8 mouse cellular contexts compared by ENCODE assay signal in the genomic region with DNA sequence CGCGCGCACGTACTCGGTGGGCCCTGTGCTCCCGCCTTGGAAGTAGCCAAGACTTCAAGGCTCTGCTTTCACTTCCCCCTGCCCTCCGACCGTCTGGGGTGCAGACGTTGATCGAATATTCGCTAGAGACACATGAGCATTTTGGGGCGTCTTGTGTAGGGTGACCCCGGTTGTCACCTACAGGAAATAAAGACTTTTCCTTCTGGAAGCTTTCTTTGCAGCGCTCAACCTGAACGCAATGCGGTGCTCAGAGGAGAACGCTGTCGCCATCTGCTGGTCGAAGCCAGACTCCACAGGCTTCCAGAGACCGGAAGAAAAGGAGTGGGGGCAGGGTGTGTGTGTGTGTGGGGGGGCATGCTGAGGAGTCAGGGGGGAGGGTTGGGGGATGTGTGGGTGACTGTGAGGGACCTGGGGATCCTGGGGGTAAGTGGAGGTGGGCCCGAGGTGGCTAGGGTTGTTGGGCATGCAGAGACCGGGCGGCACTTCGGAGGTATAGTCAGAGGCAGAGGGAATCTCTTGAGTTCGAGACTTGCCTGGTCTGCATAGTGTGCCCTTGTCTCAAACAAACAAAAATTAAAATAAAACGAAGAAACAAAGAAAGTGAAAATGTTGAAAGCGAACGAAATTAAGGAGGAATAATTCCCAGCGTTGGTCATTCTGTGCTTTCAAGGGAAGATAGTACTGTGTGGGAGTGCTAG. TPM values are rescaled to one million over a fixed set of nuclear protein-coding genes. Genes with fewer than 3 reads are reported as not detected.
A peak's percentile ranks its signal among the peaks of the same experiment; 100 is the strongest.
DNase-seq lines count a peak whose midpoint lies in the region; ATAC-seq and TF ChIP-seq lines count a peak whose summit lies in the region.

No protein-coding gene starts in this region.

- peak; percentile 84 to 85 for DNase-seq in B cell, adult 2 months
- peak; percentile 80 for DNase-seq in liver, embryonic 11.5 days (ENCODE audit: low spot score)
- peak; percentile 81 to 92 for DNase-seq in spleen, postnatal 4 days (ENCODE audit: low spot score in 2 of 2)

- ATAC-seq in embryonic facial prominence, embryonic 15.5 days (ENCODE audit: insufficient number of reproducible peaks, low FRiP score, low TSS enrichment, low read depth), result peak; percentile 59; the same call in 1 of the 2 replicates
- ATAC-seq in heart, embryonic 11.5 days (replicated peaks; ENCODE audit: insufficient number of reproducible peaks, low FRiP score, low TSS enrichment), result 0 out of 2 replicates have a peak, but pooled peaks have one; percentile 17
- peak; percentile 10; the same call in 1 of the 2 replicates for ATAC-seq in kidney, embryonic 15.5 days (replicated peaks; ENCODE audit: low FRiP score)
- peak; percentile 42 for ATAC-seq in liver, embryonic 11.5 days (replicated peaks; ENCODE audit: low FRiP score)

- H3ac ChIP-seq in myocyte (ENCODE audit: control insufficient read depth, insufficient read length), result no peak overlapping the region

- WGBS in embryonic facial prominence, embryonic 15.5 days, result 15% methylated on average over 29 of the region's 29 CpGs
- 18% methylated on average over 29 of the region's 29 CpGs for WGBS in heart, embryonic 11.5 days (ENCODE audit: insufficient replicate concordance)
- 18% methylated on average over 29 of the region's 29 CpGs for WGBS in kidney, embryonic 15.5 days
- WGBS in liver, embryonic 11.5 days, result 15% methylated on average over 29 of the region's 29 CpGs

- H3K4me2 ChIP-seq in embryonic facial prominence, embryonic 15.5 days (replicated peaks), result peak overlapping the region; percentile 60
- H3K4me2 ChIP-seq in heart, embryonic 11.5 days, result peak overlapping the region; percentile 64
- peak overlapping the region; percentile 84 for H3K4me2 ChIP-seq in kidney, embryonic 15.5 days
- peak overlapping the region; percentile 79 for H3K4me2 ChIP-seq in liver, embryonic 11.5 days
- H3K4me2 ChIP-seq in myocyte (ENCODE audit: low read depth), result peak overlapping the region; percentile 95

- TF ChIP-seq CTCF in bone marrow macrophage, adult 2 months (IDR thresholded peaks at IDR 0.05; ENCODE audit: low read depth, low read length), result peak; percentile 93

- H3K9me3 ChIP-seq in embryonic facial prominence, embryonic 15.5 days (replicated peaks), result 0 out of 2 replicates have a peak, but pooled peaks cover under 1% of the 10 kb centered on the region
- H3K9me3 ChIP-seq in heart, embryonic 11.5 days (replicated peaks; ENCODE audit: control insufficient read depth, low read length), result no peaks in the 10 kb centered on the region
- H3K9me3 ChIP-seq in kidney, embryonic 15.5 days (replicated peaks), result no peaks in the 10 kb centered on the region
- no peaks in the 10 kb centered on the region for H3K9me3 ChIP-seq in liver, embryonic 11.5 days (ENCODE audit: control insufficient read depth, low read length)

- no peaks in the 10 kb centered on the region for H3K79me2 ChIP-seq in myocyte (ENCODE audit: control insufficient read depth, insufficient read depth)

- H3K4me1 ChIP-seq in bone marrow macrophage, adult 2 months (ENCODE audit: control insufficient read depth, insufficient read depth, low read length), result peaks cover 35% of the 10 kb centered on the region
- peaks cover 49% of the 10 kb centered on the region for H3K4me1 ChIP-seq in embryonic facial prominence, embryonic 15.5 days
- peaks cover 15% of the 10 kb centered on the region for H3K4me1 ChIP-seq in heart, embryonic 11.5 days (ENCODE audit: control insufficient read depth, insufficient read depth, low read length)
- H3K4me1 ChIP-seq in kidney, embryonic 15.5 days, result peaks cover 53% of the 10 kb centered on the region
- H3K4me1 ChIP-seq in liver, embryonic 11.5 days (replicated peaks; ENCODE audit: control insufficient read depth, insufficient read depth, low read length), result peaks cover 23% of the 10 kb centered on the region

- peak overlapping the region; percentile 61 for H3K4me3 ChIP-seq in bone marrow macrophage, adult 2 months (ENCODE audit: insufficient read depth, low read length)
- peak overlapping the region; percentile 60 for H3K4me3 ChIP-seq in embryonic facial prominence, embryonic 15.5 days (replicated peaks)
- H3K4me3 ChIP-seq in heart, embryonic 11.5 days (ENCODE audit: low read depth, low read length), result peak overlapping the region; percentile 44
- H3K4me3 ChIP-seq in kidney, embryonic 15.5 days (replicated peaks), result peak overlapping the region; percentile 56
- H3K4me3 ChIP-seq in liver, embryonic 11.5 days (ENCODE audit: low read depth, low read length), result peak overlapping the region; percentile 46
- H3K4me3 ChIP-seq in myocyte, result peak overlapping the region; percentile 38

- peak overlapping the region; percentile 78 for H3K27ac ChIP-seq in bone marrow macrophage, adult 2 months (ENCODE audit: insufficient read depth, low read depth, low read length)
- H3K27ac ChIP-seq in embryonic facial prominence, embryonic 15.5 days (replicated peaks), result peak overlapping the region; percentile 93
- peak overlapping the region; percentile 70 for H3K27ac ChIP-seq in heart, embryonic 11.5 days (ENCODE audit: low read depth, low read length)
- H3K27ac ChIP-seq in kidney, embryonic 15.5 days, result peak overlapping the region; percentile 96
- H3K27ac ChIP-seq in liver, embryonic 11.5 days (ENCODE audit: low read depth, low read length), result peak overlapping the region; percentile 90

- no peaks in the 10 kb centered on the region for H3K27me3 ChIP-seq in embryonic facial prominence, embryonic 15.5 days
- no peaks in the 10 kb centered on the region for H3K27me3 ChIP-seq in heart, embryonic 11.5 days (ENCODE audit: control insufficient read depth, insufficient read depth, low read length)
- H3K27me3 ChIP-seq in kidney, embryonic 15.5 days, result no peaks in the 10 kb centered on the region
- no peaks in the 10 kb centered on the region for H3K27me3 ChIP-seq in liver, embryonic 11.5 days (replicated peaks; ENCODE audit: control insufficient read depth, insufficient read depth, low read length)
- H3K27me3 ChIP-seq in myocyte (ENCODE audit: control insufficient read depth, insufficient read depth, insufficient read length), result no peaks in the 10 kb centered on the region

- peaks cover 7% of the 10 kb centered on the region; the same call in 1 of the 2 replicates for H3K36me3 ChIP-seq in embryonic facial prominence, embryonic 15.5 days
- H3K36me3 ChIP-seq in heart, embryonic 11.5 days (ENCODE audit: control insufficient read depth, insufficient read depth, low read length), result no peaks in the 10 kb centered on the region
- no peaks in the 10 kb centered on the region for H3K36me3 ChIP-seq in kidney, embryonic 15.5 days
- H3K36me3 ChIP-seq in liver, embryonic 11.5 days (ENCODE audit: control insufficient read depth, insufficient read depth, low read length), result no peaks in the 10 kb centered on the region; the same call in 1 of the 2 replicates
- no peaks in the 10 kb centered on the region for H3K36me3 ChIP-seq in myocyte (ENCODE audit: control insufficient read depth, insufficient read depth)

- TF ChIP-seq POLR2A in bone marrow macrophage, adult 2 months (IDR thresholded peaks at IDR 0.05; ENCODE audit: borderline replicate concordance, low read depth, low read length), result no peak
- TF ChIP-seq POLR2A in myocyte (IDR thresholded peaks at IDR 0.05; ENCODE audit: insufficient read length, low read depth), result no peak

- H3K9ac ChIP-seq in embryonic facial prominence, embryonic 15.5 days, result 0 out of 2 replicates have a peak overlapping the region, but pooled peaks have one; percentile 7
- peak overlapping the region; percentile 63 for H3K9ac ChIP-seq in heart, embryonic 11.5 days (ENCODE audit: low read depth, low read length)
- peak overlapping the region; percentile 25 for H3K9ac ChIP-seq in kidney, embryonic 15.5 days
- H3K9ac ChIP-seq in liver, embryonic 11.5 days (ENCODE audit: low read depth, low read length), result peak overlapping the region; percentile 56

RNA-seq across cellular contexts. Expression of a gene that starts 1.0 kb away (rescaled TPM):
- polyA plus RNA-seq in bone marrow macrophage, adult 2 months (2012; ENCODE audit: insufficient read depth, insufficient read length, missing spikeins), result 0.67 and 0.78 TPM in 2 replicates
- polyA plus RNA-seq in embryonic facial prominence, embryonic 15.5 days (2015; fragmentation: Nextera tagmentation; extraction: Ambion mirVana), result 0.84 and 1.3 TPM in 2 replicates
- 0.25 and 0.63 TPM in 2 replicates for polyA plus RNA-seq in heart, embryonic 11.5 days (2014; fragmentation: Nextera tagmentation; extraction: Ambion mirVana)
- polyA plus RNA-seq in kidney, embryonic 15.5 days (2015; fragmentation: Nextera tagmentation; extraction: Ambion mirVana), result 0.62 and 0.84 TPM in 2 replicates
- polyA plus RNA-seq in liver, embryonic 11.5 days (2014; fragmentation: Nextera tagmentation; extraction: Ambion mirVana), result 0.81 and 1.1 TPM in 2 replicates
- polyA plus RNA-seq in myocyte (2012; fragmentation: generic; extraction: Trizol), result 0.78 TPM

RNA-seq across cellular contexts. Expression of a gene that starts 4.2 kb away (rescaled TPM):
- polyA plus RNA-seq in bone marrow macrophage, adult 2 months (2012; ENCODE audit: insufficient read depth, insufficient read length, missing spikeins), result 42.3 and 47.9 TPM in 2 replicates
- 16.4 and 19.6 TPM in 2 replicates for polyA plus RNA-seq in embryonic facial prominence, embryonic 15.5 days (2015; fragmentation: Nextera tagmentation; extraction: Ambion mirVana)
- polyA plus RNA-seq in heart, embryonic 11.5 days (2014; fragmentation: Nextera tagmentation; extraction: Ambion mirVana), result 25.6 and 27.3 TPM in 2 replicates
- 15.6 and 16.8 TPM in 2 replicates for polyA plus RNA-seq in kidney, embryonic 15.5 days (2015; fragmentation: Nextera tagmentation; extraction: Ambion mirVana)
- polyA plus RNA-seq in liver, embryonic 11.5 days (2014; fragmentation: Nextera tagmentation; extraction: Ambion mirVana), result 13.2 and 16.7 TPM in 2 replicates
- 15.3 TPM for polyA plus RNA-seq in myocyte (2012; fragmentation: generic; extraction: Trizol)

RNA-seq across cellular contexts. Expression of a gene that starts 22.5 kb away (rescaled TPM):
- 10.9 and 13.2 TPM in 2 replicates for polyA plus RNA-seq in bone marrow macrophage, adult 2 months (2012; ENCODE audit: insufficient read depth, insufficient read length, missing spikeins)
- 40.5 and 41.0 TPM in 2 replicates for polyA plus RNA-seq in embryonic facial prominence, embryonic 15.5 days (2015; fragmentation: Nextera tagmentation; extraction: Ambion mirVana)
- 21.5 and 27.3 TPM in 2 replicates for polyA plus RNA-seq in heart, embryonic 11.5 days (2014; fragmentation: Nextera tagmentation; extraction: Ambion mirVana)
- polyA plus RNA-seq in kidney, embryonic 15.5 days (2015; fragmentation: Nextera tagmentation; extraction: Ambion mirVana), result 40.0 and 42.8 TPM in 2 replicates
- polyA plus RNA-seq in liver, embryonic 11.5 days (2014; fragmentation: Nextera tagmentation; extraction: Ambion mirVana), result 22.8 and 22.9 TPM in 2 replicates
- polyA plus RNA-seq in myocyte (2012; fragmentation: generic; extraction: Trizol), result 28.0 TPM

RNA-seq across cellular contexts. Expression of a gene that starts 23.2 kb away (rescaled TPM):
- polyA plus RNA-seq in bone marrow macrophage, adult 2 months (2012; ENCODE audit: insufficient read depth, insufficient read length, missing spikeins), result 7.8 and 9.6 TPM in 2 replicates
- 14.5 and 15.0 TPM in 2 replicates for polyA plus RNA-seq in embryonic facial prominence, embryonic 15.5 days (2015; fragmentation: Nextera tagmentation; extraction: Ambion mirVana)
- 7.2 and 8.1 TPM in 2 replicates for polyA plus RNA-seq in heart, embryonic 11.5 days (2014; fragmentation: Nextera tagmentation; extraction: Ambion mirVana)
- 15.2 and 17.3 TPM in 2 replicates for polyA plus RNA-seq in kidney, embryonic 15.5 days (2015; fragmentation: Nextera tagmentation; extraction: Ambion mirVana)
- 3.6 and 4.6 TPM in 2 replicates for polyA plus RNA-seq in liver, embryonic 11.5 days (2014; fragmentation: Nextera tagmentation; extraction: Ambion mirVana)
- 11.8 TPM for polyA plus RNA-seq in myocyte (2012; fragmentation: generic; extraction: Trizol)

RNA-seq across cellular contexts. Expression of a gene that starts 30.8 kb away (rescaled TPM):
- 17.9 and 24.5 TPM in 2 replicates for polyA plus RNA-seq in bone marrow macrophage, adult 2 months (2012; ENCODE audit: insufficient read depth, insufficient read length, missing spikeins)
- polyA plus RNA-seq in embryonic facial prominence, embryonic 15.5 days (2015; fragmentation: Nextera tagmentation; extraction: Ambion mirVana), result 63.1 and 73.7 TPM in 2 replicates
- polyA plus RNA-seq in heart, embryonic 11.5 days (2014; fragmentation: Nextera tagmentation; extraction: Ambion mirVana), result 17.8 and 18.3 TPM in 2 replicates
- polyA plus RNA-seq in kidney, embryonic 15.5 days (2015; fragmentation: Nextera tagmentation; extraction: Ambion mirVana), result 39.3 and 45.6 TPM in 2 replicates
- 5.1 and 6.9 TPM in 2 replicates for polyA plus RNA-seq in liver, embryonic 11.5 days (2014; fragmentation: Nextera tagmentation; extraction: Ambion mirVana)
- 11.3 TPM for polyA plus RNA-seq in myocyte (2012; fragmentation: generic; extraction: Trizol)

Comparison
In these comparisons a context has a peak if more than half of its experiments do, and no peak if none do; other contexts are left out.
1. Peak in every context shown above with its lines: DNase-seq, ATAC-seq, H3K4me3 ChIP-seq and H3K27ac ChIP-seq.
2. H3K9ac ChIP-seq: peak in every context shown above with its lines; median percentile 63 in heart, embryonic 11.5 days; 56 in liver, embryonic 11.5 days; 25 in kidney, embryonic 15.5 days; 7 in embryonic facial prominence, embryonic 15.5 days.